Mouse (Mus musculus): ENCODE measurements around the gene Nynrin.
A peak's percentile ranks its signal among the peaks of the same experiment; 100 is the strongest.

Nynrin gene

DNA sequence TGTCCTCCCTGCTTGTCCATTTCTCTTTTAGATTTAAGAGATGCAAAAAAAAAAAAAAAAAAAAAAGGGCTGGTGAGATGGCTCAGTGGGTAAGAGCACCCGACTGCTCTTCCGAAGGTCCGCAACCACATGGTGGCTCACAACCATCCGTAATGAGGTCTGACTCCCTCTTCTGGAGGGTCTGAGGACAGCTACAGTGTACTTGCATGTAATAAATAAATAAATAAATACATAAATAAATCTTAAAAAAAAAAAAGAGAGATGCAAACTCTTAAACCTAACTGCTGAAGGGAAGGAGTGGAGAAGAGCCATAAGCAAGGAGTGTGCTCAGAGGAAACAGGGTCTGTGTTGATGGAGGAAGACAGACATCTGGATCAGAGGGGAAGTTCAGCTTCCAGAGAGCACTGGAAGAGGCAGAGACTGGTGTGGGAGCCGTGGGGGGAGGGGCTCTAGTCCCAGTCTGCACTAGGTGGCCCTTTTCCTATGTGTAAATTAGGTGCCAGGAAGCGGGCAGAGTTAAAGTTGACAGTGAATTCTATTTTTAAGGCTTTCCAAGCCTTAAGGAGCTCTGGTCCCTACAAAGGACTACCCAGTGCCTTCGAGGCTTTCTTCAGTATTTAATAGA lies 24.6 kb downstream of the Nynrin start:
- DNase-seq (ENCODE audit: low read depth): no peak

DNA sequence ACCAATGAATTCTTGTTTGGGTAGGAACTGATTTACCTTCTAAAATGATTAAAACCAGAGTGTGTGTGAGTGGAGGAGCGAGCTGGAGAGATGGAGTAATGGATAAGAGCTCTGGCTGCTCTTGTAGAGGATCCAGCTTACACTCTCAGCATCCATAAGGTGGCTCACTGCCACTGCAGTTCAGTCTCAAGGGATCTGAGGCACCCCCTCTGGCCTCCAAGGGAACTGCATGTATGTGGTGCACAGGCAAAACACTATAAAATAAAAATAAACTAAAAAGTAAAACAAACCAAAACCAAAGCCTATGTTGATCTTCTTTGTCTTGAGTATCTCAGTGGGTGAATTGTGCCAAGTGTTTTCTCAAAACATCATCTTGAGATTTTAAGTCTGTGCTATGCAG lies 25.8 kb downstream of the Nynrin start:
- DNase-seq (ENCODE audit: low read depth): peak; percentile 89

DNA sequence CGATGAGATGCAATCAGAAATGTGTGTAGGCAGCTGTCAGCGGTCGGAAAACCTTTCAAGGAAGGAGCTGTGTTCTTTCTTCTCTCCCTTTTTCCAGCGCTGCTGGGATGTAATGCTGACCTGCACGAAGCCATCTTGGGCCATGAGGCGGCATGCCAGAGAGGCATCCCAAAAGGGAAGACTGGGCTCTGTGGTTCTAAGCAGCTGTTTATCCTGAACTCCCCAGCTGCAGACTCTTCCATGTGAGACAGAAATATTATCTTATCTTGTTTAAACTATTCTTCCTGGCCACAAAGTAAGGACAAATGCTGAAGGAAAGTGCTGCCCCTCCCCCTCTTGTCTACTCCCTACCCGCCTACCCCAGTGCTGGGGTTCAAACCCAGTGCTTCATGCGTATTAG lies 27.2 kb downstream of the Nynrin start:
- no peak for DNase-seq (ENCODE audit: low read depth)

DNA sequence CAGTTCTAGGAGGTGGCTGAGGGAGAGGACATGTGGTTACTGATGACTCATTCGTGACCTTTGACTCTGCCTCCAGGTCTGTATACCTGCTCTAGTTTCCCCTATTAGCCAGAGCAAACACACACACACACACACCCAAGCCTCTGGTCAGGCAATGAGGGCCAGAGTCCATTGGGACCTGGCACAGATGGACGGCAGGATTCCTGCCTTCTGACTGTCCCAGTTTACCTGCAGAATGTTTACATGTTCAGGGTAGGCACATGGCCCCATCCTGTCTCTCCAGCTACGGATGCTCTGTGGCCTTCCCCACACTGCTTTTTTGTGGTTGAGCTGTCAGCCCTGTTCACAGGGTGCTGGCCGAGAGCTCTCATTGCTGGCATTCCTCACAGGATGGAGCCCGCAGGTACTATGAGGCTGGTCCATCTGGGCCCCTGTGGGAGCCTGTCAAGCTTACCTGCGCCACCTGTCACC lies 28.4 kb downstream of the Nynrin start:
- DNase-seq (ENCODE audit: low read depth): peak; percentile 72

GRCm38 (mm10) chr14:55883149-55883661 lies 29.4 kb downstream of the Nynrin start:
- no peak for DNase-seq (ENCODE audit: low read depth)

- no peak for DNase-seq (ENCODE audit: low read depth)
Measured at GRCm38 (mm10) chr14:55883663-55884062, 29.9 kb downstream of the Nynrin start.

- no peak for DNase-seq (ENCODE audit: low read depth)
Measured at GRCm38 (mm10) chr14:55884166-55884565, 30.4 kb downstream of the Nynrin start, which contains the start of gene Cbln3. TSS of gene Cbln3 (minus strand) at chr14:55884392.

DNA sequence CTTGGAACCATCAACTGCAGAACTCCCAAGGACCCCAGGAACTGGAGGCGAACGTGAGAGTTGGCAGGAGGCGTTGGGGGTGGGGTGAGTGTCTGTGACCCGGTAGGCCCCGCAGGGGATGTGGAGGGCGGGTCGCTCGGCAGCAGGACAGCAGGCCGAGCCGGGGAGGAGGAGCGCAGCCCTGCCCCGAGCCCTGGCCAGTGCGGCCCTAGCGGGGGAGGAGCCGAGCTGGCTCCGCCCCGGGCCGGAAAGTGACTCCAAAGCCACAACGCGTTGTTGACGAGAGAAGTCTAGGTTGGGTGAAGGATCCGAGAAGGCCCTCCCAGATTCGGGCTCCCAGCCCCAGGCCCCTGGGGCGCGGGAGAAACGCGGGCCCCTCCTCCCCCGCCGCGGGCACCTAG lies 30.9 kb downstream of the Nynrin start, which contains the start of gene Khnyn:
Gene Khnyn, plus strand, starts transcription at position 235 of the 401 bp plus-strand sequence.
- peak; percentile 91 for DNase-seq (ENCODE audit: low read depth)

GRCm38 (mm10) chr14:55885114-55885790 lies 31.4 kb downstream of the Nynrin start:
- peak; percentile 62 for DNase-seq (ENCODE audit: low read depth)

GRCm38 (mm10) chr14:55885791-55886271 lies 32.0 kb downstream of the Nynrin start:
- peak; percentile 81 for DNase-seq (ENCODE audit: low read depth)

- no peak for DNase-seq (ENCODE audit: low read depth)
Measured at GRCm38 (mm10) chr14:55886571-55887382, 33.0 kb downstream of the Nynrin start.

DNA sequence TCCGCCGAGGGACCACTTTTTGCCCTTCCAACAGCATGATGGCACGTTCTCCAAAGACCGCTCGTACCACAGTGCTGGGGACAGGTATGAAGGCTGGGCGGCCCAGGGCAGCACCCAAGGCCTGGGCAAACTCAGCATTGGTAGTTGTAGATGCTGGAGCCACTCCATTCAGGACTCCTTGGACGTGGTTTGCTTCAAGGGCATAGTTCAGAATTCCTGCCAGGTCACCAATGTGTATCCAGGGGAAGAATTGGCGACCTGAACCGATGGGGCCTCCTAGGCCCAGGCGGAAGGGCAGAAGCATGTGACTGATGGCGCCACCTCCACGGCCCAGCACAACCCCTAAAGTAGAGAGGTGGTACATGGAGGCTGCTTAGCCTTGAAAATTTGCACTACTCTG lies 43.9 kb downstream of the Nynrin start:
- no peak for DNase-seq (ENCODE audit: low read depth)

DNA sequence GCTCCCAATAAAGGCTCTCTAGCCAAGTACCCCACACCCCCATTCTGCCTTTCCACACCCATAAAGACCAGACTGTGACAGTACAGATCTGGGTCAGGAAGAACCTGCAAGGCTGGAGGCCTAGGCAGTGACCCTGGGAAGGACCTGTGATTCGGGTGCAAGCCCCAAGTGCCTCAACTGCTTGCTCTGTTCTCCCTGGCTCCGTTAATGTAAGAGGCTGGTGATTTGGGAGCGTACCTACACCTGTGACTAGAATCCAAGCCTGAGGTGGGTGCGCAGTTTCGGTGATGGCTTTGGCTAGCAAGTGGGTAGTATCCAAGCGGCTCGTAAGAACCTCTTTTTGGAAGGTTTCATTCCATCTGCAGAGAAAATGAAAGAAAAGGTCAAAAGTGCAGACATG lies 45.1 kb downstream of the Nynrin start:
- no peak for DNase-seq (ENCODE audit: low read depth)

DNA sequence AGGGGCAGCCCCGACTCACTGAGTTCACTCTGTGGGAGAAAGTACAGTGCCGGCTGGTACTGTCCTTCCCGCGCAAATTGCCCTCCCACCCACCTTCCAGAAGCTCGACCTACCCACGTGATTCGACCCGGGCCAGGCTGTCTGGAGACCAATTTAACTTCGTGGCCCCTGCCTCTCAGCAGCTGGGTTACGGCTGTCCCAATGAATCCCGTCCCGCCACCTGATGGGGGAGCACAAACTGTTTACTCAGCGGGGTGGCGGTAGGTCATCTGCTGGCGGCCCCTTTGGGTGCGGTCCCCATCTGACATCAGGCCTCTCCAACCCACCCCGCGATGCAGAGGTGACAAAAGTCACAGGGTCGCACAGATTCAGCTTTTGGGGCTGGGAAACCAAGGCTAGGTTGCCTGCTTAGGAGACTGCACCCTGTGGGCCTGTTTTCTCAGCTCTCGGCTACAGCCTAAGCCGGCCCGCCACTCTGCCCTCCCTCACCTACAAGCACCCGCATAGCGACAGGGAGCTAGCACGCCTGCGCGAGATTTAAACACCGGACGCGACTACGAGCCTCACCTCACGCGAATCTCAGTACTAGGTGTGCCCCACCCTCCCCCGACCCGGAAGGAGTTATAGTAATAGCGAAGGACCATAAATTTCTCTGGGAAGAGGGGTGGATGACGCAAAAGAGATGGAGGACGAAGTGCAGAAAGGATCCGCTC lies 46.0 kb downstream of the Nynrin start, which contains the start of gene Sdr39u1:
Gene Sdr39u1, minus strand, starts transcription at position 593 of the 713 bp plus-strand sequence.
- DNase-seq (ENCODE audit: low read depth): peak; percentile 95

GRCm38 (mm10) chr14:55900414-55900755 lies 46.6 kb downstream of the Nynrin start:
- no peak for DNase-seq (ENCODE audit: low read depth)

DNA sequence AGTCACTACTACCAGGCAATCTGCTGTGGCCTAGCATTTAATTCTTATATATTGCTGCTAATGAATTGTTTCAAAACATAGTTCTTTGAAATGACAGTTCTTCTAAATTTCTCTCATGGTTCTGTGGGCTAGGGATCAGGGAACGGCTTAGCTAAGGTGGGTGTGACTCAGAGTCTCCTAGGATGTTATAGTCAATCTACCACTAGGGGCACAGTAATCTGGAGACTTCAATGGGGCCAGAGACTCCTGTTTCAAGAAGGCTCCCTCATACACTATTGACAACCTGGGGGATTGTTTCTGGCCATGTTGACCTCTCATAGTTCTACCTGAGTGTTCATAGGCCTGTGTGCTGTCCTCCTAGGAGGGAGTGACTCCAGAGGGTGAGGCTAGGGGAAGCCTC lies 51.7 kb downstream of the Nynrin start:
- peak; percentile 55 for DNase-seq (ENCODE audit: low read depth)

DNA sequence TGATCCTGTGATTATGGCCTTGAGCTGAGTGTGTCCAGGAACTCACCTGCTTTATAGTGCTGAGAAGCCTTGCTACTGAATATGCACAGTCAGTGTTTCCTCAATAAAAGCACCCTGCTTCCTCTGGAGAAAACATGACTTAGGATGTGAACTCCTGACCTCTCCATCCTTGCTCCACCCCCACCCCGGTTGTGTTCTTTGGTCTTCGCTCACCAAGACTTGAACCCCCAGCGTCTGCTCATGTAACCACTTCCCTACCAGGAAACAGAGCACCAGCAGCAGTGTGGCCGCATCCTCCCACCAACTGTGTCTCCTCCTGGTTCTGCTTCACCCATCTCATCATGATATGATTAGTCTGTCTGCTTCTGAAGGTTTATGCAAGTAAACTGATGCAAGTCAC lies 59.6 kb downstream of the Nynrin start:
- peak; percentile 69 for DNase-seq (ENCODE audit: low read depth)

DNA sequence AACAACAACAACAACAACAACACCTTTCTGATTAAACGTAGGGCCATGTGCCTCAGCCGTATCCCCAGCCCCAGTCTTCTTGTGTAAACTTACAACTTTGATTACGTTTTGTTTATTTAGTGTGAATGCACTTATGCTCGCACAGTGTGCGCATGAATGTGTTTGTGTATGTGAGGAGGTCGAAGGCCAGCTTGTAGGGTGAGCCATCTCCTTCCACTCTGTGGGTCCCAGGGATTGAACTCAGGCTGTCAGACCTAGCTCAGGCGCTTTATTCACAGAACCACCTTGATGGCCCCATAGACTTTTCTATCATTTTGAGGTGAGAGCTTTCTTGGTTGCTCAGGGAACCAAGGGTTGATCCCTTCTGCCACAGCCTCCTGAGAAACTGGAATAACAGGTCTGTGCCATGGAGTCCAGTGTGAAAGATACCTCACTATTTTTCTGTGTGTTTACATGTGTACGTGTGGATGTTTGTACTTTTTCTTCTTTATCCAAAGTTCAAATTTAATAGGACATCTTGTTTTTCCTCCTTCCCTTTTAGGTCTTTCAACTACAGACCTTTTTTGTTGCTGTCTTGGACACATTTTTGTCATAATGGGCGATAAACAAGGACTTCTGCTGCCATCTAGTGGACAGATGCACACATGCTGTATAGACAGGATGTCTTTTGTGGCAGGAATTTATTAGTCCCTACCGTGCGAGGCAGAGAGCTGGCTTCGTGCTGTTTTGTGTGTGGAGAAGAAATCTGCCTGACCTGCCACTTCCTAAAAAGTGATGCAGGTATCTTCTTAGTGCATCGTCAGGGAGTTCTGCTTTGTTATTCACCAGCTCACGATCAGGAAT lies 64.7 kb downstream of the Nynrin start:
- peak; percentile 94 for DNase-seq (ENCODE audit: low read depth)

GRCm38 (mm10) chr14:55922475-55923232 lies 68.8 kb downstream of the Nynrin start:
- no peak for DNase-seq (ENCODE audit: low read depth)

All from induced T-regulatory cell, adult 2 months (primary cell).